8 mouse cellular contexts compared by ENCODE assay signal in the genomic region with DNA sequence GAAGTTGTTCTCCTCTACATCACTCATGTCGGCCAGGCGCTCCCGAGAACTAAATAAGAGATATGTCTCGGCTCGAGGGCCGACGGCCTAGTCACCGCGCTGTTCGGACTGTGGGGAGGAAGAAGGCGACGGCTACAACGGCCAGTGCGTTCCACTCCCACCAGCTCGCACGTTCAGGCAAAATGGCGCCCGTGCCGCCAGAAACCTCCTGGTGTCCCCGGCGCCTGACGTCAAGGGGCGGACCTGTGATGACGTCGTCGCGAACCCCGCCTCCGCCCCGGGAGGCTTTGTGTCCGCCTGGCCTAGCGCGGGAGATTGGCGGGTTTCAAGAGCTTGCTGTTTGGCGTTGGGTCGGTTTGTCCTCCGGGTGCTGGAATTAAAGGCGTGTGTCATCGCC. TPM values are rescaled to one million over a fixed set of nuclear protein-coding genes. Genes with fewer than 3 reads are reported as not detected.
DNase-seq lines count a peak whose midpoint lies in the region; ATAC-seq and TF ChIP-seq lines count a peak whose summit lies in the region.

A gene (minus strand): TSS at position 187 of the 397 bp plus-strand sequence.

- peak within 1 kb of the TSS; percentile 98 for H3K9ac ChIP-seq in heart, embryonic 15.5 days
- peak within 1 kb of the TSS; percentile 100 for H3K9ac ChIP-seq in liver, embryonic 14.5 days (replicated peaks)
- H3K9ac ChIP-seq in neural tube, embryonic 11.5 days (ENCODE audit: low read length) = peak within 1 kb of the TSS; percentile 99
- H3K9ac ChIP-seq in stomach, postnatal 0 days (ENCODE audit: low read length) = peak within 1 kb of the TSS; percentile 97

- ATAC-seq in CD4-positive, CD25-positive, alpha-beta regulatory T cell, adult 4 months = peak; percentile 92
- peak; percentile 93 for ATAC-seq in heart, embryonic 15.5 days (replicated peaks; ENCODE audit: insufficient number of reproducible peaks, insufficient read depth, low FRiP score, low read depth)
- peak; percentile 92 for ATAC-seq in liver, embryonic 14.5 days (ENCODE audit: insufficient read depth)
- peak; percentile 90 for ATAC-seq in neural tube, embryonic 11.5 days (ENCODE audit: insufficient read depth, low FRiP score, low TSS enrichment)
- peak; percentile 98 for ATAC-seq in stomach, postnatal 0 days (ENCODE audit: low FRiP score, low TSS enrichment)

- H3K9me3 ChIP-seq in forebrain, embryonic 10.5 days = no peaks in the 10 kb centered on the region
- no peaks in the 10 kb centered on the region for H3K9me3 ChIP-seq in heart, embryonic 15.5 days (replicated peaks)
- no peaks in the 10 kb centered on the region for H3K9me3 ChIP-seq in liver, embryonic 14.5 days (ENCODE audit: control insufficient read depth, low read length)
- no peaks in the 10 kb centered on the region for H3K9me3 ChIP-seq in neural tube, embryonic 11.5 days (ENCODE audit: control insufficient read depth, low read length)
- H3K9me3 ChIP-seq in stomach, postnatal 0 days (ENCODE audit: control insufficient read depth, low read length) = no peaks in the 10 kb centered on the region

- peak within 1 kb of the TSS; percentile 99 for H3K27ac ChIP-seq in forebrain, embryonic 10.5 days
- H3K27ac ChIP-seq in heart, embryonic 15.5 days = peak within 1 kb of the TSS; percentile 95
- peak within 1 kb of the TSS; percentile 93 for H3K27ac ChIP-seq in liver, embryonic 14.5 days
- H3K27ac ChIP-seq in neural tube, embryonic 11.5 days (ENCODE audit: low read depth, low read length) = peak within 1 kb of the TSS; percentile 92
- H3K27ac ChIP-seq in stomach, postnatal 0 days (replicated peaks) = peak within 1 kb of the TSS; percentile 99

- peak; percentile 92 for DNase-seq in c-Kit-negative CD71-positive TER-119-positive erythroid progenitor cells, embryonic 14.5 days (ENCODE audit: low read depth, low spot score)
- peak; percentile 98 for DNase-seq in forebrain, embryonic 10.5 days (ENCODE audit: extremely low spot score, low spot score)
- peak; percentile 97 to 98 for DNase-seq in kidney, postnatal 25 days
- peak; percentile 92 to 95 (median 93) for DNase-seq in liver, embryonic 14.5 days (ENCODE audit: low read depth in 3 of 3, low spot score in 3 of 3)
- peak; percentile 99 for DNase-seq in neural tube, embryonic 11.5 days (ENCODE audit: low spot score)
- DNase-seq in stomach, postnatal 0 days (ENCODE audit: low spot score) = peak; percentile 98

- peaks cover 10% of the 10 kb centered on the region for H3K36me3 ChIP-seq in forebrain, embryonic 10.5 days (replicated peaks)
- H3K36me3 ChIP-seq in heart, embryonic 15.5 days = no peaks in the 10 kb centered on the region
- H3K36me3 ChIP-seq in liver, embryonic 14.5 days (replicated peaks; ENCODE audit: control insufficient read depth, insufficient read depth, low read depth) = no peaks in the 10 kb centered on the region
- no peaks in the 10 kb centered on the region for H3K36me3 ChIP-seq in neural tube, embryonic 11.5 days (ENCODE audit: control insufficient read depth, insufficient read depth, low read length)
- no peaks in the 10 kb centered on the region for H3K36me3 ChIP-seq in stomach, postnatal 0 days (ENCODE audit: control insufficient read depth, insufficient read depth, low read length)

- TF ChIP-seq EP300 in liver, embryonic 14.5 days (IDR thresholded peaks at IDR 0.05; ENCODE audit: low read depth) = no peak
- TF ChIP-seq EP300 in stomach, postnatal 0 days (optimal IDR thresholded peaks at IDR 0.05) = no peak

- no peak for TF ChIP-seq CTCF in liver, embryonic 14.5 days (IDR thresholded peaks at IDR 0.05; ENCODE audit: low read depth)
- no peak for TF ChIP-seq CTCF in stomach, postnatal 0 days (IDR thresholded peaks at IDR 0.05; ENCODE audit: low read depth)

- H3K4me2 ChIP-seq in heart, embryonic 15.5 days = peak within 1 kb of the TSS; percentile 70
- peak within 1 kb of the TSS; percentile 92 for H3K4me2 ChIP-seq in liver, embryonic 14.5 days (ENCODE audit: low read depth)
- H3K4me2 ChIP-seq in neural tube, embryonic 11.5 days (ENCODE audit: low read depth) = peak within 1 kb of the TSS; percentile 70
- peak within 1 kb of the TSS; percentile 66 for H3K4me2 ChIP-seq in stomach, postnatal 0 days (replicated peaks; ENCODE audit: low read depth)

- peak within 1 kb of the TSS; percentile 82 for H3K4me3 ChIP-seq in forebrain, embryonic 10.5 days
- peak within 1 kb of the TSS; percentile 88 for H3K4me3 ChIP-seq in heart, embryonic 15.5 days
- peak within 1 kb of the TSS; percentile 88 to 100 for H3K4me3 ChIP-seq in liver, embryonic 14.5 days (ENCODE audit: insufficient read depth in 1 of 2, low read depth in 2 of 2, low read length in 2 of 2)
- H3K4me3 ChIP-seq in neural tube, embryonic 11.5 days (ENCODE audit: low read depth, low read length) = peak within 1 kb of the TSS; percentile 100
- peak within 1 kb of the TSS; percentile 77 for H3K4me3 ChIP-seq in stomach, postnatal 0 days (ENCODE audit: low read depth, low read length)

- H3K4me1 ChIP-seq in forebrain, embryonic 10.5 days = peaks cover 32% of the 10 kb centered on the region
- peaks cover 26% of the 10 kb centered on the region for H3K4me1 ChIP-seq in heart, embryonic 15.5 days (replicated peaks)
- peaks cover 14 to 21% of the 10 kb centered on the region in 2 experiments for H3K4me1 ChIP-seq in liver, embryonic 14.5 days (replicated peaks; ENCODE audit: control insufficient read depth in 2 of 2, insufficient read depth in 2 of 2, low read length in 1 of 2)
- peaks cover 17% of the 10 kb centered on the region for H3K4me1 ChIP-seq in neural tube, embryonic 11.5 days (ENCODE audit: control insufficient read depth, insufficient read depth, low read length)
- no peaks in the 10 kb centered on the region for H3K4me1 ChIP-seq in stomach, postnatal 0 days (replicated peaks; ENCODE audit: control insufficient read depth, insufficient read depth)

- under 1% methylated on average over 39 of the region's 39 CpGs for WGBS in forebrain, embryonic 10.5 days
- under 1% methylated on average over 39 of the region's 39 CpGs for WGBS in heart, embryonic 15.5 days
- 0% methylated on average over 39 of the region's 39 CpGs for WGBS in liver, embryonic 14.5 days (ENCODE audit: insufficient replicate concordance)
- 0% methylated on average over 39 of the region's 39 CpGs for WGBS in neural tube, embryonic 11.5 days
- under 1% methylated on average over 39 of the region's 39 CpGs for WGBS in stomach, postnatal 0 days

- H3K27me3 ChIP-seq in forebrain, embryonic 10.5 days (ENCODE audit: poor library complexity, severe bottlenecking) = no peaks in the 10 kb centered on the region
- H3K27me3 ChIP-seq in heart, embryonic 15.5 days = no peaks in the 10 kb centered on the region
- H3K27me3 ChIP-seq in liver, embryonic 14.5 days (ENCODE audit: control insufficient read depth, insufficient read depth, low read length) = no peaks in the 10 kb centered on the region
- H3K27me3 ChIP-seq in neural tube, embryonic 11.5 days (ENCODE audit: control insufficient read depth, insufficient read depth, low read length) = no peaks in the 10 kb centered on the region
- H3K27me3 ChIP-seq in stomach, postnatal 0 days (ENCODE audit: control insufficient read depth, insufficient read depth, low read length) = no peaks in the 10 kb centered on the region

RNA-seq across cellular contexts. Expression of the gene that starts here (rescaled TPM):
- 10 to 100 TPM; 37.2 to 48.8 TPM for polyA plus RNA-seq in CD4-positive, CD25-positive, alpha-beta regulatory T cell, adult 4 months (2017; shearing (Covaris generic))
- 126 and 127 TPM in 2 replicates for polyA plus RNA-seq in forebrain, embryonic 10.5 days (2016; fragmentation: Nextera tagmentation; extraction: Ambion mirVana)
- polyA plus RNA-seq in heart, embryonic 15.5 days (2015; fragmentation: Nextera tagmentation; extraction: Ambion mirVana) = 55.5 and 59.6 TPM in 2 replicates
- polyA plus RNA-seq in liver, embryonic 14.5 days (2012; rRNA removed) = 46.4 and 61.4 TPM in 2 replicates
- 16.1 and 16.4 TPM in 2 replicates for polyA plus RNA-seq in liver, embryonic 14.5 days (2014; fragmentation: Nextera tagmentation; extraction: Ambion mirVana)
- 50.0 and 54.7 TPM in 2 replicates for polyA plus RNA-seq in neural tube, embryonic 11.5 days (2014; fragmentation: Nextera tagmentation; extraction: Ambion mirVana)
- polyA plus RNA-seq in stomach, postnatal 0 days (2015; fragmentation: Nextera tagmentation; extraction: Ambion mirVana) = 34.6 and 35.4 TPM in 2 replicates

Comparison
In these comparisons a context has a peak if more than half of its experiments do, and no peak if none do; other contexts are left out.
1. Peak in every context shown above with its lines: DNase-seq, ATAC-seq, H3K4me3 ChIP-seq and H3K27ac ChIP-seq.